Mouse (Mus musculus) liver, embryonic 16.5 days (tissue): ENCODE measurements at regions not wholly inside any gene's neighbourhood (a gene's known extent, or its start where the extent isn't known, plus 50 kb on each side); places are given as distances from the start of the nearest gene placed in this dataset.

Experiments
- ATAC-seq: fragments of 200-750 bp; cut with Nextera tagmentation; 2 replicates; pipeline ENCODE4 v1.8.0; 2017; ENCODE audit warnings: low read depth, mild to moderate bottlenecking, moderate number of reproducible peaks, moderate library complexity
- H3K27ac ChIP-seq: fragments of 300-500 bp; sonication (generic); 2 replicates; pipeline ENCODE4 v1.5.1; 2014; ENCODE audit warnings: mild to moderate bottlenecking, low read length
- H3K27me3 ChIP-seq: fragments of 300-500 bp; sonication (generic); 2 replicates; pipeline ENCODE4 v1.6.1; 2014; ENCODE audit warnings: low read depth, low read length, mixed read lengths; ENCODE audit not compliant: control insufficient read depth, insufficient read depth
- H3K36me3 ChIP-seq: fragments of 300-500 bp; sonication (generic); 2 replicates; pipeline ENCODE4 v1.6.1; 2014; ENCODE audit warnings: mild to moderate bottlenecking; ENCODE audit not compliant: control insufficient read depth, insufficient read depth
- H3K4me1 ChIP-seq: fragments of 300-500 bp; sonication (generic); 2 replicates; pipeline ENCODE4 v1.6.1; 2014; ENCODE audit warnings: low read depth, low read length, mixed read lengths; ENCODE audit not compliant: control insufficient read depth
- H3K4me2 ChIP-seq: fragments of 300-500 bp; sonication (generic); 2 replicates; pipeline ENCODE4 v1.6.1; 2014; ENCODE audit warnings: low read depth, low read length, mixed read lengths
- H3K4me3 ChIP-seq: fragments of 300-500 bp; sonication (generic); 2 replicates; pipeline ENCODE4 v1.5.1; 2014; ENCODE audit warnings: low read depth, mild to moderate bottlenecking, low read length
- H3K9ac ChIP-seq: fragments of 300-500 bp; sonication (generic); 2 replicates; pipeline ENCODE4 v1.6.1; 2014; ENCODE audit warnings: low read depth, low read length
- H3K9me3 ChIP-seq: fragments of 300-500 bp; sonication (generic); replicated peaks from 2 replicates; pipeline ENCODE4 v1.6.1; 2016; ENCODE audit warnings: low read length; ENCODE audit not compliant: control insufficient read depth
- WGBS: fragments of 180-500 bp; shearing (Covaris S2); extraction: QIAGEN DNeasy Blood & Tissue Kit; methylation state at CpG from one replicate; pipeline ENCODE4 v1.1.7; 2014; ENCODE audit not compliant: insufficient replicate concordance; 5-methylcytosine and 5-hydroxymethylcytosine counted together

- Histone ChIP-seq H3K27ac (no peak overlapping the region), H3K4me3 (no peak overlapping the region), H3K36me3 (no peaks in the 10 kb centered on the region), H3K4me1 (no peaks in the 10 kb centered on the region), H3K9me3 (no peaks in the 10 kb centered on the region), H3K27me3 (no peaks in the 10 kb centered on the region), H3K9ac (no peak overlapping the region), H3K4me2 (no peak overlapping the region)
- no peak for ATAC-seq
- WGBS = 74% methylated on average over 12 of the region's 12 CpGs
Observed at GRCm38 (mm10) chr15:97151793-97152192, 95.1 kb upstream of the Pced1b start.

GRCm38 (mm10) chr15:97150983-97151735, 95.4 kb upstream of the Slc38a4 start:
- 68% methylated on average over 10 of the region's 10 CpGs for WGBS

GRCm38 (mm10) chr15:97141958-97142357, 86.2 kb upstream of the Slc38a4 start:
- Histone ChIP-seq H3K9me3 (no peaks in the 10 kb centered on the region), H3K4me2 (no peak overlapping the region), H3K4me1 (no peaks in the 10 kb centered on the region), H3K36me3 (no peaks in the 10 kb centered on the region), H3K27me3 (no peaks in the 10 kb centered on the region), H3K4me3 (no peak overlapping the region), H3K27ac (no peak overlapping the region), H3K9ac (no peak overlapping the region)
- ATAC-seq = no peak
- 59% methylated on average over 2 of the region's 2 CpGs for WGBS

More at GRCm38 (mm10) chr15:97150983-97151735, 95.4 kb upstream of the Slc38a4 start:
- ATAC-seq = no peak
- no peak overlapping the region for H3K9ac ChIP-seq
- no peak overlapping the region for H3K4me2 ChIP-seq
- no peak overlapping the region for H3K27ac ChIP-seq
- H3K9me3 ChIP-seq = no peaks in the 10 kb centered on the region
- no peak overlapping the region for H3K4me3 ChIP-seq
- H3K36me3 ChIP-seq = no peaks in the 10 kb centered on the region
- no peaks in the 10 kb centered on the region for H3K4me1 ChIP-seq
- no peaks in the 10 kb centered on the region for H3K27me3 ChIP-seq

GRCm38 (mm10) chr15:97138265-97138664, 82.5 kb upstream of the Slc38a4 start:
- Histone ChIP-seq H3K9me3 (no peaks in the 10 kb centered on the region), H3K4me2 (no peak overlapping the region), H3K4me1 (no peaks in the 10 kb centered on the region), H3K4me3 (no peak overlapping the region), H3K27me3 (no peaks in the 10 kb centered on the region), H3K9ac (no peak overlapping the region), H3K36me3 (no peaks in the 10 kb centered on the region), H3K27ac (no peak overlapping the region)
- 60% methylated on average over 3 of the region's 3 CpGs for WGBS
- ATAC-seq = no peak

GRCm38 (mm10) chr15:97135291-97135690, 79.5 kb upstream of the Slc38a4 start:
- H3K36me3 ChIP-seq = no peaks in the 10 kb centered on the region
- no peak overlapping the region for H3K27ac ChIP-seq
- no peak overlapping the region for H3K9ac ChIP-seq
- H3K4me2 ChIP-seq = no peak overlapping the region
- H3K27me3 ChIP-seq = no peaks in the 10 kb centered on the region
- no peak for ATAC-seq
- 8% methylated on average over 11 of the region's 11 CpGs for WGBS
- H3K9me3 ChIP-seq = no peaks in the 10 kb centered on the region
- H3K4me3 ChIP-seq = no peak overlapping the region
- H3K4me1 ChIP-seq = no peaks in the 10 kb centered on the region

GRCm38 (mm10) chr15:97127771-97128170, 72.0 kb upstream of the Slc38a4 start:
- Histone ChIP-seq H3K9ac (no peak overlapping the region), H3K27me3 (no peaks in the 10 kb centered on the region), H3K27ac (no peak overlapping the region), H3K4me2 (no peak overlapping the region), H3K4me3 (no peak overlapping the region), H3K36me3 (no peaks in the 10 kb centered on the region), H3K9me3 (no peaks in the 10 kb centered on the region), H3K4me1 (no peaks in the 10 kb centered on the region)
- no peak for ATAC-seq
- WGBS = 83% methylated on average over 8 of the region's 8 CpGs

GRCm38 (mm10) chr15:97125836-97126822, 70.4 kb upstream of the Slc38a4 start:
- no peaks in the 10 kb centered on the region for H3K36me3 ChIP-seq
- 68% methylated on average over 15 of the region's 15 CpGs for WGBS
- no peak overlapping the region for H3K4me2 ChIP-seq
- H3K27me3 ChIP-seq = no peaks in the 10 kb centered on the region
- no peaks in the 10 kb centered on the region for H3K4me1 ChIP-seq
- H3K27ac ChIP-seq = no peak overlapping the region
- no peak for ATAC-seq
- no peaks in the 10 kb centered on the region for H3K9me3 ChIP-seq
- H3K4me3 ChIP-seq = no peak overlapping the region
- no peak overlapping the region for H3K9ac ChIP-seq

GRCm38 (mm10) chr15:97122263-97122662, 66.5 kb upstream of the Slc38a4 start:
- no peak overlapping the region for H3K27ac ChIP-seq
- no peak overlapping the region for H3K9ac ChIP-seq
- no peaks in the 10 kb centered on the region for H3K27me3 ChIP-seq
- H3K36me3 ChIP-seq = no peaks in the 10 kb centered on the region
- ATAC-seq = no peak
- WGBS = 78% methylated on average over 6 of the region's 6 CpGs
- H3K4me3 ChIP-seq = no peak overlapping the region
- H3K9me3 ChIP-seq = no peaks in the 10 kb centered on the region
- no peak overlapping the region for H3K4me2 ChIP-seq
- no peaks in the 10 kb centered on the region for H3K4me1 ChIP-seq
